Mouse (Mus musculus) frontal cortex, adult 2 months (tissue): Measurements from ENCODE around the gene Serinc1. TPM values are rescaled to one million over a fixed set of nuclear protein-coding genes. Genes with fewer than 3 reads are reported as not detected.
A peak's percentile ranks its signal among the peaks of the same experiment; 100 is the strongest.
"Not testable (repeated sequence)": the region's sequence is repeated elsewhere in the genome, so short reads cannot be mapped to it uniquely, and the experiment has no call there.

ENCODE experiments used
- DNase-seq, 2 experiments: peaks; one replicate each; pipeline ENCODE4 v3.0.0; 2022; ENCODE audit warnings: low spot score in 1 of 2; ENCODE audit errors: extremely low spot score in 1 of 2
- polyA plus RNA-seq: library from polyadenylated mRNA; depleted of rRNA; stranded (reverse); fragments of >200 nt; gene quantifications from 2 replicates; pipeline ENCODE4 v1.2.3, GENCODE M21; 2012; rRNA removed

Serinc1 gene
- 570 and 616 TPM in 2 replicates for polyA plus RNA-seq

GRCm38 (mm10) chr10:57532218-57533101, at the start of gene Serinc1:
Serinc1 (minus strand) TSS chr10:57532530.
- DNase-seq = peak; percentile 93 to 96

GRCm38 (mm10) chr10:57576721-57577120, 44.4 kb upstream of the Serinc1 start:
- no peak for DNase-seq

GRCm38 (mm10) chr10:57572130-57572529, 39.8 kb upstream of the Serinc1 start:
- DNase-seq = no peak

GRCm38 (mm10) chr10:57571211-57571730, 38.9 kb upstream of the Serinc1 start:
- DNase-seq = peak in 1 of 2 experiments; percentile 71

GRCm38 (mm10) chr10:57569023-57569931, 36.9 kb upstream of the Serinc1 start:
- DNase-seq = peak in 1 of 2 experiments; percentile 12

- no peak for DNase-seq
Observed at GRCm38 (mm10) chr10:57566221-57566620, 33.9 kb upstream of the Serinc1 start.

- DNase-seq = no peak
Observed at GRCm38 (mm10) chr10:57557597-57557996, 25.3 kb upstream of the Serinc1 start.

GRCm38 (mm10) chr10:57553719-57554118, 21.4 kb upstream of the Serinc1 start:
- DNase-seq = no peak

GRCm38 (mm10) chr10:57549631-57550030, 17.3 kb upstream of the Serinc1 start:
- peak; percentile 20 to 61 for DNase-seq

GRCm38 (mm10) chr10:57543890-57544289, 11.6 kb upstream of the Serinc1 start:
- not testable (repeated sequence) for DNase-seq

GRCm38 (mm10) chr10:57531616-57532217, 613 bp downstream of the Serinc1 start:
- DNase-seq = no peak

GRCm38 (mm10) chr10:57531076-57531475, 1.3 kb downstream of the Serinc1 start:
- DNase-seq = peak; percentile 41 to 60

- no peak for DNase-seq
Observed at GRCm38 (mm10) chr10:57526469-57526868, 5.9 kb downstream of the Serinc1 start.

GRCm38 (mm10) chr10:57515278-57515677, 17.1 kb downstream of the Serinc1 start:
- no peak for DNase-seq

GRCm38 (mm10) chr10:57514616-57515015, 17.7 kb downstream of the Serinc1 start:
- DNase-seq = no peak

- no peak for DNase-seq
Observed at GRCm38 (mm10) chr10:57499414-57500156, 32.7 kb downstream of the Serinc1 start.

- no peak for DNase-seq
Observed at GRCm38 (mm10) chr10:57492050-57492449, 40.3 kb downstream of the Serinc1 start.

- no peak for DNase-seq
Observed at GRCm38 (mm10) chr10:57488591-57488990, 43.7 kb downstream of the Serinc1 start.

GRCm38 (mm10) chr10:57487201-57487600, 45.1 kb downstream of the Serinc1 start:
- peak in 1 of 2 experiments; percentile 31 for DNase-seq
